ENCODE assay signal across 8 mouse cellular contexts in the genomic region with DNA sequence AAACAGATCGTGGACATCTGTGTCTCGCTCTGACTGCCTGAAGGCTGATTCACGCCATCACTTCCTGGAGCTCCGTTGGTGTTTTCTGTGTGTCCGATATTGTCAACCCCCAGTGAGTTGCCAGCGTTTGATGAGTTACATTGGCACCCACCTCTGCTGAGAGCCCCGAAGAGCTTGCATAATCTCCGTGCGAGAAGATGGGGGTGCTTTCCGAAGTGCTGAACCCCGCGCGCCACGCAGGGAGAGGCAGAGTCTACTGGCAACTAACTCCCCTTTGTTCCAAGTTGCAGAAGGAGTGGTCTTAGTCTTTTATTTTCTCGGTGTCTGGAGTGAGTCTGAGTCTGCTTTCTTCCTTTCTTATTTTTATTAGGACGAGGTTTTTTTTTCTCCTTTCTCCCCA. TPM values are rescaled to one million over a fixed set of nuclear protein-coding genes. Genes with fewer than 3 reads are reported as not detected.
DNase-seq lines count a peak whose midpoint lies in the region; ATAC-seq and TF ChIP-seq lines count a peak whose summit lies in the region.

A gene (minus strand): TSS at position 281 of the 400 bp plus-strand sequence.

- H3K4me2 ChIP-seq in forebrain, embryonic 12.5 days: peak within 1 kb of the TSS; percentile 57
- H3K4me2 ChIP-seq in limb, embryonic 12.5 days: peak within 1 kb of the TSS; percentile 70

- H3K4me1 ChIP-seq in E14TG2a.4 (replicated peaks; ENCODE audit: low read depth, low read length): peaks cover 33% of the 10 kb centered on the region
- H3K4me1 ChIP-seq in forebrain, embryonic 12.5 days: peaks cover 22% of the 10 kb centered on the region
- H3K4me1 ChIP-seq in limb, embryonic 12.5 days (replicated peaks): peaks cover 21% of the 10 kb centered on the region

- DNase-seq in gastrocnemius, postnatal 14 days: peak; percentile 22
- no peak for DNase-seq in gastrocnemius, adult 8-10 months (ENCODE audit: low spot score in 2 of 2)
- DNase-seq in right cerebral cortex, postnatal 14 days: peak; percentile 6
- no peak for DNase-seq in urinary bladder, postnatal 4 days (ENCODE audit: low spot score in 2 of 2)

- H3K9me3 ChIP-seq in E14TG2a.4 (ENCODE audit: low read length): no peaks in the 10 kb centered on the region
- no peaks in the 10 kb centered on the region for H3K9me3 ChIP-seq in forebrain, embryonic 12.5 days
- no peaks in the 10 kb centered on the region for H3K9me3 ChIP-seq in limb, embryonic 12.5 days

- intact Hi-C loops in gastrocnemius, postnatal 14 days (cut with DNase I; ENCODE audit: low total_unique reads): loop anchor here (2.0 to 5.0 kb wide), 3 partner anchors 115 to 345 kb away; no protein-coding TSS in a partner anchor

- 2% methylated on average over 16 of the region's 16 CpGs for WGBS in forebrain, embryonic 12.5 days
- 6% methylated on average over 16 of the region's 16 CpGs for WGBS in limb, embryonic 12.5 days

- no peak for TF ChIP-seq CTCF in E14TG2a.4 (conservative IDR thresholded peaks at IDR 0.05; ENCODE audit: low read length)

- peak within 1 kb of the TSS; percentile 71 for H3K4me3 ChIP-seq in E14TG2a.4 (replicated peaks; ENCODE audit: low read length)
- peak within 1 kb of the TSS; percentile 36 for H3K4me3 ChIP-seq in forebrain, embryonic 12.5 days (replicated peaks)
- peak within 1 kb of the TSS; percentile 43 for H3K4me3 ChIP-seq in limb, embryonic 12.5 days (replicated peaks)

- peaks cover 67% of the 10 kb centered on the region for H3K27me3 ChIP-seq in E14TG2a.4 (ENCODE audit: insufficient read depth, low read length)
- H3K27me3 ChIP-seq in forebrain, embryonic 12.5 days: peaks cover 52% of the 10 kb centered on the region
- H3K27me3 ChIP-seq in limb, embryonic 12.5 days: peaks cover 54% of the 10 kb centered on the region

- ATAC-seq in forebrain, embryonic 12.5 days (ENCODE audit: low FRiP score): no peak
- ATAC-seq in limb, embryonic 12.5 days (ENCODE audit: insufficient number of reproducible peaks, insufficient read depth, low FRiP score, low TSS enrichment, low read depth): no peak
- no peak for ATAC-seq in erythroid progenitor cell, adult 5-6 weeks (replicated peaks; ENCODE audit: low FRiP score, poor library complexity, severe bottlenecking)

- no peak within 1 kb of the TSS for H3K27ac ChIP-seq in forebrain, embryonic 12.5 days
- H3K27ac ChIP-seq in limb, embryonic 12.5 days: no peak within 1 kb of the TSS

- H3K36me3 ChIP-seq in E14TG2a.4 (ENCODE audit: insufficient read depth, low read length): no peaks in the 10 kb centered on the region
- no peaks in the 10 kb centered on the region for H3K36me3 ChIP-seq in forebrain, embryonic 12.5 days (replicated peaks)
- no peaks in the 10 kb centered on the region for H3K36me3 ChIP-seq in limb, embryonic 12.5 days

- H3K9ac ChIP-seq in forebrain, embryonic 12.5 days: peak within 1 kb of the TSS; percentile 29; the same call in 1 of the 2 replicates
- peak within 1 kb of the TSS; percentile 35 for H3K9ac ChIP-seq in limb, embryonic 12.5 days (replicated peaks)

RNA-seq across cellular contexts. Expression of the gene that starts here (rescaled TPM):
- under 1 TPM in 1 of 2 experiments, not detected in 1; 0.08 TPM for total RNA-seq in gastrocnemius, postnatal 14 days (2021)
- total RNA-seq in gastrocnemius, adult 8-10 months (2022): not detected
- 1.9 and 2.5 TPM in 2 replicates for polyA plus RNA-seq in forebrain, embryonic 12.5 days (2016; fragmentation: Nextera tagmentation; extraction: Ambion mirVana)
- 0.99 and 1.2 TPM in 2 replicates for polyA plus RNA-seq in limb, embryonic 12.5 days (2016; fragmentation: Nextera tagmentation; extraction: Ambion mirVana)
- not detected in 2 replicates for total RNA-seq in erythroid progenitor cell, adult 5-6 weeks (2015; ENCODE audit: low replicate concordance)
- not detected in 2 replicates for total RNA-seq in erythroid progenitor cell, adult 5-6 weeks (2017; ENCODE audit: low replicate concordance)

Comparison
In these comparisons a context has a peak if more than half of its experiments do, and no peak if none do; other contexts are left out.
1. Peak in DNase-seq in gastrocnemius, postnatal 14 days; RNA of the gene not detected or under 1 TPM.